Comparison of ENCODE assay signal across 9 mouse cellular contexts in the genomic region with DNA sequence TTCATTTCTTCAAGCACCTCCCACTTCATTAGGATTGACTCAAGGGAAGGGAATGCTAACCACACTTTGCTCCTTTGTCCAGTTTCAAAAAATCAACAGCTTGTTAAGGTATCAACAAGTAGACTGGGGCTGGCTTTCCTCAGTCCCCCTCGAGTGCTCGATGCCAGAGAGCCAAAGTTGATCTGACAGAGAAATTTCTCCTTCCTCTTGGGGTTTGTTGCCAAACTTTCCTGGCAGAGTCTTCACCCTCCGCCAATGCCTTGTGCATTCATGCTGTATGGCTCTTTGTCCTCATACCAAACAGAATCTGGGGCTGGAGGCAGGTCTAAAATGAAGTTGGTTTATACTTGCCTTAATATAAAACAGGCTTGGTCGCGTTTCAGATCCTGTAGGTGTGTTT.
DNase-seq lines count a peak whose midpoint lies in the region; ATAC-seq and TF ChIP-seq lines count a peak whose summit lies in the region.
"Had no signal": no experiment of that assay in that cellular context is flagged by ENCODE, and none has a peak within 500 bp of the region (broad histone marks: within the 10 kb centered on the region; RNA-seq: fewer than 3 reads in every experiment).

No protein-coding gene starts in this region.

- H3K27me3 ChIP-seq in forebrain, embryonic 10.5 days (ENCODE audit: poor library complexity, severe bottlenecking) = peaks cover 4% of the 10 kb centered on the region; the same call in 1 of the 2 replicates
- H3K27me3 ChIP-seq in forebrain, embryonic 11.5 days (ENCODE audit: control insufficient read depth, insufficient read depth, low read length) = no peaks in the 10 kb centered on the region
- no peaks in the 10 kb centered on the region for H3K27me3 ChIP-seq in limb, embryonic 10.5 days (ENCODE audit: low read depth, poor library complexity, severe bottlenecking)
- H3K27me3 ChIP-seq: intestine, embryonic 15.5 days had no signal

- peaks cover 21% of the 10 kb centered on the region for H3K4me1 ChIP-seq in forebrain, embryonic 10.5 days
- peaks cover 5% of the 10 kb centered on the region for H3K4me1 ChIP-seq in forebrain, embryonic 11.5 days (replicated peaks; ENCODE audit: control insufficient read depth, insufficient read depth, low read length)
- H3K4me1 ChIP-seq in cortical plate, adult 2 months (ENCODE audit: control insufficient read depth, insufficient read depth, low read length) = peaks cover 3% of the 10 kb centered on the region; the same call in 1 of the 2 replicates
- H3K4me1 ChIP-seq in limb, embryonic 10.5 days = peaks cover 2% of the 10 kb centered on the region; the same call in 1 of the 2 replicates

- TF ChIP-seq CTCF in cortical plate, adult 2 months (IDR thresholded peaks at IDR 0.05; ENCODE audit: extremely low read depth, insufficient read depth, low read length) = no peak

- no peak for DNase-seq in forebrain, embryonic 10.5 days (ENCODE audit: extremely low spot score, low spot score)
- no peak for DNase-seq in forebrain, embryonic 11.5 days (ENCODE audit: low spot score)
- peak; percentile 22 for DNase-seq in layer of hippocampus, adult 9-11 months
- no peak for DNase-seq in layer of hippocampus, adult 9-10 months (ENCODE audit: low spot score)
- no peak for DNase-seq in limb, embryonic 10.5 days (ENCODE audit: low spot score)
- no peak for DNase-seq in cerebellum, adult 11-12 months
- DNase-seq in cerebellum, postnatal 36 days = no peak

- WGBS in forebrain, embryonic 10.5 days = 75% methylated on average over 5 of the region's 5 CpGs
- 66% methylated on average over 5 of the region's 5 CpGs for WGBS in forebrain, embryonic 11.5 days
- 82% methylated on average over 5 of the region's 5 CpGs for WGBS in limb, embryonic 10.5 days

- TF ChIP-seq POLR2A in cortical plate, adult 2 months (IDR thresholded peaks at IDR 0.05; ENCODE audit: extremely low read depth, insufficient read depth, low read length) = no peak

- no peak for ATAC-seq in forebrain, embryonic 11.5 days (replicated peaks; ENCODE audit: low FRiP score)

- H3K36me3 ChIP-seq in forebrain, embryonic 10.5 days (replicated peaks) = no peaks in the 10 kb centered on the region
- H3K36me3 ChIP-seq in forebrain, embryonic 11.5 days (ENCODE audit: control insufficient read depth, insufficient read depth, low read length) = no peaks in the 10 kb centered on the region
- H3K36me3 ChIP-seq in limb, embryonic 10.5 days = no peaks in the 10 kb centered on the region
- H3K36me3 ChIP-seq: intestine, embryonic 15.5 days had no signal

- H3K9ac ChIP-seq in forebrain, embryonic 11.5 days (ENCODE audit: low read length) = no peak overlapping the region
- H3K9ac ChIP-seq: intestine, embryonic 15.5 days had no signal

- H3K9me3 ChIP-seq in forebrain, embryonic 10.5 days = no peaks in the 10 kb centered on the region
- no peaks in the 10 kb centered on the region for H3K9me3 ChIP-seq in forebrain, embryonic 11.5 days (ENCODE audit: control insufficient read depth, low read length)
- H3K9me3 ChIP-seq in limb, embryonic 10.5 days (replicated peaks) = no peaks in the 10 kb centered on the region
- H3K9me3 ChIP-seq: intestine, embryonic 15.5 days had no signal

- H3K4me2 ChIP-seq in forebrain, embryonic 11.5 days (ENCODE audit: low read depth, low read length, severe bottlenecking) = no peak overlapping the region
- H3K4me2 ChIP-seq: intestine, embryonic 15.5 days had no signal

- 0 out of 2 replicates have a peak overlapping the region, but pooled peaks have one; percentile 22 for H3K27ac ChIP-seq in forebrain, embryonic 10.5 days
- H3K27ac ChIP-seq in forebrain, embryonic 11.5 days (ENCODE audit: low read depth, low read length) = no peak overlapping the region
- H3K27ac ChIP-seq in cortical plate, adult 2 months (ENCODE audit: insufficient read depth, low read length) = 0 out of 2 replicates have a peak overlapping the region, but pooled peaks have one; percentile 30
- peak overlapping the region; percentile 61; the same call in 1 of the 2 replicates for H3K27ac ChIP-seq in limb, embryonic 10.5 days
- H3K27ac ChIP-seq: intestine, embryonic 15.5 days had no signal

- H3K4me3 ChIP-seq in forebrain, embryonic 10.5 days = no peak overlapping the region
- no peak overlapping the region for H3K4me3 ChIP-seq in forebrain, embryonic 11.5 days (ENCODE audit: low read depth, low read length)
- no peak overlapping the region for H3K4me3 ChIP-seq in cortical plate, adult 2 months (ENCODE audit: insufficient read depth, low read length)
- no peak overlapping the region for H3K4me3 ChIP-seq in limb, embryonic 10.5 days
- H3K4me3 ChIP-seq: intestine, embryonic 15.5 days had no signal
